Mouse (Mus musculus): ENCODE results near the gene Cyp2g1.
"Not testable (repeated sequence)": the region's sequence is repeated elsewhere in the genome, so short reads cannot be mapped to it uniquely, and the experiment has no call there.

Gene Cyp2g1

GRCm38 (mm10) chr7:26808592-26808991, at the start of gene Cyp2g1:
Gene Cyp2g1, plus strand, starts transcription at chr7:26808892.
- no peak for DNase-seq (ENCODE audit: low spot score in 2 of 2)

GRCm38 (mm10) chr7:26767084-26767483, 41.6 kb upstream of the Cyp2g1 start:
- DNase-seq (ENCODE audit: low spot score in 2 of 2), result no peak

GRCm38 (mm10) chr7:26769881-26770470, 38.7 kb upstream of the Cyp2g1 start:
- DNase-seq (ENCODE audit: low spot score in 2 of 2), result no peak

DNA sequence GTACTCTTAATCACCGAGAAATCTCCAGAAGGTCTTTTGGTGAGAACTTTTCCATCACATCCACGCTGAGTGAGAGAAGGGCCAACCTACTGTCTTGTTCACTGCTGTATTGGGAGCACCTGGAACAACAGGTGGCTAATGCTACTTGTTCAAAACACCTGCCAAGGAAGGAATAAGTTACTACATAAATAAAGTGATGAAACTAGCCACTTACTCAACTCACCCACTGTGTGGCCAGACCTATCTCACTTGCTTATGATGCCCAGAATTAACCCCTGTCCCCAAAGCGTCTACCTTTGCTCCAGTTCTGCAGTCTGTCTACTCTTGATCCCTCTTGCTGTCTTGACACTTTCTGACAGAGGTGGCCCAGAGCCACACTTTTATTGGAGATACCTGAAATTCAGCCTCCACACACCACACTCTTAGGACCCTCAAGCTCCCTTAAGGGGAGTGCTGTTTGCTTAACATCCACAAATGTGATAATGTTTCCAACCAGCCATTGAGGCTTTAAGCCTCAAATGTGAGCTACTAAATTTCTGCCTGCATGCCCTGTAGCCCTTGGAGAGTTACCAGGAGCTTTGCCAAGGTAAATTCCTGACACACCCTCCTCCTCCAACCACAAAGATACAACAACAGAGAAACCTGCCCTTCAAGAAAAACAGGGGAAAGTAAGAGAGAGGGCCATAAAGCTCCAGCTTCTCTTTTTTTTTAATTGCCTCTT, 35.7 kb upstream of the Cyp2g1 start:
- no peak for DNase-seq (ENCODE audit: low spot score in 2 of 2)

- DNase-seq (ENCODE audit: low spot score in 2 of 2), result no peak
These were observed 32.8 kb upstream of the Cyp2g1 start for GRCm38 (mm10) chr7:26775866-26776265.

- DNase-seq (ENCODE audit: low spot score in 2 of 2), result no peak
These were observed 30.9 kb upstream of the Cyp2g1 start for GRCm38 (mm10) chr7:26777806-26778205.

- DNase-seq (ENCODE audit: low spot score in 2 of 2), result peak in 1 of 2 experiments; percentile 72
These were observed 30.2 kb upstream of the Cyp2g1 start for GRCm38 (mm10) chr7:26778474-26778873.

GRCm38 (mm10) chr7:26779799-26780416, 28.8 kb upstream of the Cyp2g1 start:
- DNase-seq (ENCODE audit: low spot score in 2 of 2), result no peak

DNA sequence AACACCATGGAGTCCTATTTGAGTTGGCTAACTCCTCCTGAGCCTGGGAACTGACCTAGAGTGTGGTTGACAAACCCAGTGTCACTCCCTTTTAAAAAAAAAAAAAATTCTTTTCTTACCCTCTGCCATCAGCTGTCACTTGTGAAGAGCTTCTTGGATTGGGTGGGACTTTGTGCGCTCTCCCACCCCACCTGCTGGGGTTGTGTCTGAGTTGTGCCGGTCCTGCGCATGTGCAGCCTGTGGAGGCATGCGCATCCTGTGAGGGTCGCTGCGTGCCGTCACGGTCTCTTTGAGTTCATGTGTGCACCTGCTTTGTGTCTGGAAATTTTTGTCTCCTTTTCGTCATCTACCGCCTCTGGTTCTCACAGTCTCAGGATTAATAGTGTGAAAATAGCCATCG, 28.2 kb upstream of the Cyp2g1 start:
- DNase-seq (ENCODE audit: low spot score in 2 of 2), result no peak

- DNase-seq (ENCODE audit: low spot score in 2 of 2), result no peak
These were observed 27.5 kb upstream of the Cyp2g1 start for GRCm38 (mm10) chr7:26780998-26781766.

GRCm38 (mm10) chr7:26781767-26782131, 26.9 kb upstream of the Cyp2g1 start:
- no peak for DNase-seq (ENCODE audit: low spot score in 2 of 2)

- DNase-seq (ENCODE audit: low spot score in 2 of 2), result peak in 1 of 2 experiments; percentile 41
These were observed 25.5 kb upstream of the Cyp2g1 start for GRCm38 (mm10) chr7:26783163-26783562.

GRCm38 (mm10) chr7:26786013-26786412, 22.7 kb upstream of the Cyp2g1 start:
- not testable (repeated sequence) for DNase-seq (ENCODE audit: low spot score in 2 of 2)

- no peak for DNase-seq (ENCODE audit: low spot score in 2 of 2)
These were observed 18.7 kb upstream of the Cyp2g1 start for GRCm38 (mm10) chr7:26789984-26790383.

GRCm38 (mm10) chr7:26800104-26800503, 8.6 kb upstream of the Cyp2g1 start:
- no peak for DNase-seq (ENCODE audit: low spot score in 2 of 2)

DNA sequence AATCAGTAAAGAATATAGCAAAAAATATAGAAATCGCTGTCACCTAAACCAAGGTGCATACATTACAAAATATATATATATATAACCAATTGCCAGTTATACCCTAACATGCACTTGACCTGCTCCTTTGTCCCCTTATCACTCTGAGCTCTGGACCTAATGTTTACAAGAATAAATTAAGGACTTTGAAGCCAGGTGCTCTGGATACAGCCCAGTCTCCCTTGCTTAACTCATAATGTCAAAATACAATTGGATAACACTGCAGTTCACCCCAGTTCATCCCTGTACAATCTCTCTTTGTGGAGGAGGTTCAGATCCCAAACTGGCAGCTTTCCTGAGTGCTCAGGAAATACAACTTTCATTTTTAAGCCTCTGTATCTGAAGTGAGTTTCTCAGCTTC, 7.7 kb upstream of the Cyp2g1 start:
- no peak for DNase-seq (ENCODE audit: low spot score in 2 of 2)

GRCm38 (mm10) chr7:26831556-26832292, 23.0 kb downstream of the Cyp2g1 start:
- not testable (repeated sequence) for DNase-seq (ENCODE audit: low spot score in 2 of 2)

DNA sequence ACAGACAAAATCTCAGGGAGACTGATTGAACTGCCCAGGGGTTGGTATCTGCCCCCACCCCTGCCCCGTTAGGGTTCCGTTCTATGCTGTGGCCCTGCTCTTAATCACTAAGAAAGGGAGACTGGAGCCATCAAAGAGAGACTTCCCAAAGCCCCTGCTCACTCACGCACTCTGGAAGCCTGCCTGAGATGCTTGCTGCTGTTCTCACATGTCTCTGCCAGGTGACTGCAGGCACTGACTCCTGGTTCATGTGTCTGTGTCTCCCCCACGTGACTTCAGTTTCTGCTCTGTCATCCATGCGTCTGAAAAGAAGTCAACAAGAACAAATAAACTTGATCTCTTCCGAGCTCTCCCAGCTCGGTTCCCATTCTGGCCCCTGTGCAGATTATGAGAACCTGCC, 24.0 kb downstream of the Cyp2g1 start:
- not testable (repeated sequence) for DNase-seq (ENCODE audit: low spot score in 2 of 2)

DNA sequence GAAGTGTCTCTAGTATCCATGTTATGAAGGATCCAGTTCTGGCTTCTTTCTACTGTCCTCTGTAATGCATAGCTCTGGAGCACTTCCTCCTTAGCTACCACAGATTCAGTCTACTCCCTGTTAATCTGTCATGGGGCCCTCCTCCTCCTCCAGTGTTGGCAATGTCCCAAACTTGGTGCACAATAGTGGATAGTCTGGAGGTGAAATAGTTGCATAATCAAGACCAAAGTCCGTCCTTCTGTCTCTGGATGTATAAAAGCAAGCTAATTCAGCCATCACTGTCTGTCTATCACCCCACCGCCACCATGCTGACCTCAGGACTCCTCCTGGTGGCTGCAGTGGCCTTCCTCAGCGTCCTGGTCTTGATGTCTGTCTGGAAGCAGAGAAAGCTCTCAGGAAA, 26.4 kb downstream of the Cyp2g1 start, which contains the start of gene Cyp2a5:
Cyp2a5 (plus strand) TSS at position 247 of the 400 bp plus-strand sequence.
- not testable (repeated sequence) for DNase-seq (ENCODE audit: low spot score in 2 of 2)

DNA sequence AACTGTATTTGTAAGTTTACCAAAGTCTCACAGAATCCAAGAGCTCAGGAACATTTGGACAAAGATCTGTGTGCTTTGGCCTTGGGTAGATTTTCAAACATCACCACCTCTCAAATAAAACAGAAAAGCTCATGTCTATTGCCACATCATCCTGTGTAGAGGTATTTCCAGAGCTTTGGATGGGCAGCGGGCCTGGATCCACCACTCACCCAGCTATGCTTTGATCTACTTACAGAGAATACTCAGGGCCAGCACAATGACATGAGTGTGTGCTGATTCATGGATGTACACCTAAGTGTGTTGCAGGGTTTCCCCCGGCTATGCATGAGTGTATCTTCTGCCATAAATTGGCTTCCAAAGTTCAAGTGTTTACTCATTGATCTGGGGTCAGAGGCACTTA, 34.7 kb downstream of the Cyp2g1 start:
- not testable (repeated sequence) for DNase-seq (ENCODE audit: low spot score in 2 of 2)

DNA sequence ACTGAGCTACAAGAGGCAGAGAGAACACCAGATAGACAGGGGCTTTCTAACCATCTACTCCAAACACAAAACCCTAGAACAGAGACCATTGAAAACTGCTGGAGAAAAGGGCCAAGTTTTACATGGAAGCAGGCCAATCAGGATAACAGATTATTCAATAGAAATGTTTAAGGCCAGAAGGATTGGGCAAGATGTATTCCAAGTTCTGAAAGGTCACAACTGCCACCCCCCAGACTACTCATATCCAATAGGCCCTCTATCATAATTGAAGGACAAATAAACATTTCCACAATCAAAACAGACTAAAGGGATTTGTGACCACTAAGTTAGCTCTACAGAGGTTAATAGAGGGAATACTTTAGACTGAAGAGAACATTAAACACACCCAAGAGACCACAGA, 41.4 kb downstream of the Cyp2g1 start:
- not testable (repeated sequence) for DNase-seq (ENCODE audit: low spot score in 2 of 2)

Measured in urinary bladder, postnatal 4 days (tissue).